Mouse (Mus musculus) activated CD4-positive, CD25-positive, alpha-beta regulatory T cell, adult 9 weeks (primary cell): ENCODE results near the gene Lrat. TPM values are rescaled to one million over a fixed set of nuclear protein-coding genes. Genes with fewer than 3 reads are reported as not detected.

Experiments used
- polyA plus RNA-seq: library from polyadenylated mRNA; unstranded; fragments of 100-300 nt; shearing (Covaris generic); gene quantifications from one replicate; pipeline ENCODE4 v1.2.1, GENCODE M21; 2017

The Lrat gene
- not detected for polyA plus RNA-seq

GRCm38 (mm10) chr3:82903613-82904205 lies at the start of gene Lrat:
Gene Lrat (minus strand): TSS chr3:82903973.

GRCm38 (mm10) chr3:82876372-82876739 lies 27.4 kb downstream of the Lrat start, which contains the start of gene Rbm46:
Gene Rbm46 (minus strand): TSS chr3:82876483.

Other genes with a start within 250 kb of the Lrat start
- gene Rbm46, start 27.5 kb downstream of the Lrat start, polyA plus RNA-seq: not detected
- gene Fgg, start 103.8 kb upstream of the Lrat start, polyA plus RNA-seq: not detected
- not detected for gene Fga, start 122.1 kb upstream of the Lrat start, polyA plus RNA-seq
- not detected for gene Fgb, start 145.9 kb upstream of the Lrat start, polyA plus RNA-seq
- gene Plrg1, start 151.5 kb upstream of the Lrat start, polyA plus RNA-seq: 80.1 TPM
- gene Dchs2, start 224.0 kb upstream of the Lrat start, polyA plus RNA-seq: not detected